Mouse (Mus musculus): ENCODE measurements around the gene Neu2. TPM values are rescaled to one million over a fixed set of nuclear protein-coding genes. Genes with fewer than 3 reads are reported as not detected.

The Neu2 gene
- total RNA-seq, 2 experiments from 2014 or later: 7.3 to 9.7 TPM

DNA sequence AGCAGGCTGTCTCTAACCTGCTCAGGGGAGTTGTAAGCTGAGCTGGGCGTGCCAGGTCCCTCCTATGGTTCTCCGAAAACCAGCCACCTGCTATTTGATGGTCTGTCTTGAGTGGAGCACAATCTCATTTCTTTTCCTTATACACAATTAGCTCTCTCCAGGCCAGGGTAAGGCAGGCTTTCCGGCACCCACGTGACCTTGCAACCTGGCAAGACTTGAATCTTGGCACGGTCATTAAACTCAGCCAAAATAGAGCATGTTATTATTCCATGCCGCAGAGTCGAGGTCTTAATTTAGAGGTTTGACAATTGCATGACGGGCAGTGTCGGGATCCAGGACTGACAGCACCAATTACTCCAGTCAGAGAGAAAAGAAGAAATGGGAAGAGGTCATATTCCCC lies 17.5 kb downstream of the Neu2 start:
- DNase-seq (ENCODE audit: low spot score in 2 of 2): no peak
- intact Hi-C loops (cut with DNase I): no loop called here

DNA sequence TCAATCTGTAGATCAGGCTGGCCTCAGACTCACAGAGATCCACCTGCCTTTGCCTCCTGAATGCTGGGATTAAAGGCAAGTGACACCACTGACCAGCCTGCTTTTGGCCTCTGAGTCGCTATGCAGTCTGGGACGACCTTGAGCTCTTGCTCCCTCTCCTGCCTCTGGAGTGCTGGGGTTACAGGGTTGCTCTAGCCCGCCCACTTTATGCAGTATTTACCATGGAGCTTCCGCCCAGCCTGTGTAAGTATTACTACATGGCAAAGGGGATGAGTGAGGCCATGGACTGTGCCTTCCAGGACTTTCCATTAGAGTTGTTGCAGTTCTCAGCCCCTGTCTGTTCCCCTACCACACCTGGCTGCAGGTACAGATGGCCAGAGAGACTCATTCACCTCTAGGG lies 22.7 kb downstream of the Neu2 start:
- intact Hi-C loops (cut with DNase I): no loop called here
- no peak for DNase-seq (ENCODE audit: low spot score in 2 of 2)

DNA sequence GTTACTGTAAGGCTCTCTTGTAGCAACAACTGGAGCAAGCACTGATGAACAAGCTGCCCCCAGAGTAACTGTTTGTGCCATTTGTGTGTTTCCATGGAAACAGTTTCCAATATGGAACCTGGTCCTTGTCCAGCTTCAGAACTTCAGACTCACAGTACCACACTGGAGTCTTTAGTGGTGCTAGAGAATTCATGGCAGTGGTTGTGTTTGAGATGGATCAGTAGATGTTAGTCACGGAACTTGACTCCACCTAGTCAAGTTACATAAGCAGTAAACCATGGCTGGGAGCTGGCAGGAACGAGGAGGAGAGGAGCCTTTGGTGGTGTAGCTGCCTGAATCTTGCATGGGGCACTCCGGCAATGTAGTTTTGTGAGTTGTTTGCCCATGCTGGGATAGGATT lies 24.4 kb downstream of the Neu2 start:
- intact Hi-C loops (cut with DNase I): no loop called here
- DNase-seq (ENCODE audit: low spot score in 2 of 2): peak in 1 of 2 experiments; percentile 49

DNA sequence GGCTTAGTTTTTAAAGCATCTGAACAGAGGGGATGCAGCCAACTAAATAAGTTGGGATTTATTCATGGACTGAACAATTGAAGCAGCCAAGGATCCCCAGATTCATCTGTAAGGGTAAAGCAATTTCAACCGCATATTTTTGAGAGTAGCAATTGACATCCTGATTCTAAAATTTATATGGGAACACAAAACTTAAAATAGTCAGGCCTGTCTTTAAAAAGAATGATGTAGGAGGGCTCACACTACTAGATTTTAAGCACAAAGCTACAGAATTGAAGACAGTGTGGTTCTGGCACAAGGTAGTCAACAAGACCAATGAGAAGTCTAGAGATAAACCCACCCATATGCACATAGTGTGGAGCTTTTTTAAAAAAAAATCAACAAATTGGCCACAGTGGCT lies 27.3 kb downstream of the Neu2 start:
- intact Hi-C loops (cut with DNase I): loop anchor here (2.0 to 5.0 kb wide), 2 partner anchors 55 to 148 kb away; no protein-coding TSS in a partner anchor

DNA sequence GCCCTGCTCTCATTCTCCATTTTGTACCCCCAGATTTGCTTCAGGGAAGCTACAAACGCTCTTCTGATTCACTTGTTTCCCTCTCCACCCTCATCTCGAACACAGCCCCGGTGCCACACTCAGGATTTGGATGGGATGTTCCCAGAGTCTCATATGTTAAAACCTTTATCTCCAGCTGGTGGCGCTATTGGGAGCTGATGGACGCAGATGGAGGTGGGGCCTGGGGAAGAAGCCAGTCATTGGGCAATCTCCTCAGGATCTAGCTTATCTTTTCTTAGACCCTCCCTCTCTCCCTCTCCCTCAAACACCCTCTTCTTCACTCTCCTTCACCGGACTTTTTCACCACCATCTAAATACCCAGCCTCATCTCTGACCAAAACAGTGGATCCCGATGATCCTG lies 31.9 kb downstream of the Neu2 start:
- peak; percentile 38 to 74 for DNase-seq (ENCODE audit: low spot score in 2 of 2)
- intact Hi-C loops (cut with DNase I): no loop called here

More for the DNA sequence above, 27.3 kb downstream of the Neu2 start:
- DNase-seq (ENCODE audit: low spot score in 2 of 2): peak in 1 of 2 experiments; percentile 68

DNA sequence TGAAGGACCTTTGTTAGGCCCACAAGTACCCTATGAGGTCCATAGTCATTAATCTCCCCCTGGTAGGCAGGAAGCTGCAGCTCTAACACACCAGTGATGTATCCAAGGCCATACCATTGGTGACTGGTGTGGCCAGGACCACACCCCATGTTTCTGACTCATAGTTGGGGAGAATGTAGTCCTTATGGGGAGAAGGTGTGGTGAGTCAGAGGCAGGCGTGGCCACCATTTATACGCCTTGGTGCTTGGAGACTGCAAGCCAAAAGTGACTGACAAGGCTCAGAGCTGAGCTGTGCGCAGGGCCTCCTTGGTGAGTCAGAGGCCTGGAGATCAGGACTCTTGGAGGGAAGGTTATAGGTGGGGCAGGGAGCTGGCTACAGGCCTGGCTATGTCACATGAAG lies 41.3 kb downstream of the Neu2 start:
- DNase-seq (ENCODE audit: low spot score in 2 of 2): no peak
- intact Hi-C loops (cut with DNase I): no loop called here

DNA sequence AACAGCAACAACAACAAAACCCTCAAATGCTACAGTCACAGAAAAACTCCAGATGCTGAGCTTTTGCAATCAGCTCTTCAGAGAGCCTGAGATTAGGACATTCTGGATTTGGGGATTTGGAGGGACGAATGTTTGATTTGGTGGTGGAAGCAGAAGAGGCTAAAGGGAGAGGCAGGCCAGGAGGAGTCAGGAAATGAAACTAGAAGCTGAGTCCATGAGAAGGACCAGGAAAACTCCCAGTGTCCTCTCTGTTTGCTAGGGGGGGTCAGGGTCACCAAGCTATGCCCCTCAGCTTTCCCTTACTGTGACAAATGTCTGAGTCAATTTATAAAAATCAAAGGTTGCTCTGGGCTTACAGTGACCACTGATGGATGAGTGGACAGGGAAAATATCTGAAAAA lies 43.9 kb downstream of the Neu2 start:
- intact Hi-C loops (cut with DNase I): no loop called here
- DNase-seq (ENCODE audit: low spot score in 2 of 2): no peak

DNA sequence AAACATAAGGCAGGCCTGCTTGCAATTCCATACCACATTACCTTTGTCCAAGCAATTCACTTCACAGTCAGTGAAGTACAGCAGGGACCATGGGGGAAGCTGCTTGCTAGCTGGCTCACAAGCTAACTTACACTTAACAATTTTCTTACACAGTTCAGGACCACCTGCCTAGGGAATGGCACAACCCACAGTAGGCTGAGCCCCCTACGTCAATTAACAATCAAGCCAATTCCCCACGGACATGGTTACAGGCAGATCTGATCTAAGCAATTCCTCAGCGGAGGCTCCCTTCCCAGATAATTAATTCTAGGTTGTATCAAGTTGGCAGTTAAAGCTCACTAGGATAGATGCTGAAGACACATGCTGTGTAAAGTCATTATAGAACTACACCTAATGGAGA lies 53.3 kb downstream of the Neu2 start:
- intact Hi-C loops (cut with DNase I): no loop called here
- DNase-seq (ENCODE audit: low spot score in 2 of 2): no peak

DNA sequence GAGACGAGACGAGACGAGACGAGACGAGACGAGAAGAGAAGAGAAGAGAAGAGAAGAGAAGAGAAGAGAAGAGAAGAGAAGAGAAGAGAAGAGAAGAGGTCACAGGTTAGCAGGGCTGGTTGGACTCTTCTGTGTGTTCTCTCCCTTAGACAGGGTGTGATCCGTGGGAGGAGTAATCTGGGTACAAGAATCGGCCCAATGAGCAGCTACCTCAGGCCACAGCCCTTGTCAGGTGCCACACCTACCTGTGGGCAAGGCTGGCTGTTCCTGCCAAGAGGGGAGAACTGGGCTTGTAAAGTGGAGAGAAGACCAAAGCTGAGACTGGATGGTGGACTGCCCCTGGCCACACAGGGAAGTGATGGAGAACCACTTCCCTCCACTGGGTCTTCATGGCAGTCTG lies 56.1 kb downstream of the Neu2 start:
- intact Hi-C loops (cut with DNase I): no loop called here
- DNase-seq (ENCODE audit: low spot score in 2 of 2): no peak

DNA sequence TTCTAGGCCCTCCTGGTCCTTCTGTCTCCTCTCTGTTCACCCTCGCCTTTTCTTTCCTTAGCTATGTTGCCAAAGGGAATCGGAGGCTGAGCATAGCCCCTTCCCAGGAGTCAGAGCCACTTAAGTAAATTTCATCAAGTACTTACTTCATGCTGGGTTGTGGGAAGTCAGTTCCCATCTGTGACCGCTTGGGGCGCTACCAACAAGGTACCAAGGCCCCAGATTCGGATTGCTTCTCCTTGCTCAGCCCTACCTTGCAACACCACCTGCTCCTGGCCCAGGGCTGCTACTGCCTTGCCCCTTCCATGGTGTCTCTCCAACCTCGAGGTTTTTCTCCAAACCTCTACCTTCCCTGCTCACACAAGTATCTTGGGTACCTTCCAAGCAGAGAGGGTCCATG lies 58.7 kb downstream of the Neu2 start:
- no peak for DNase-seq (ENCODE audit: low spot score in 2 of 2)
- intact Hi-C loops (cut with DNase I): no loop called here

DNA sequence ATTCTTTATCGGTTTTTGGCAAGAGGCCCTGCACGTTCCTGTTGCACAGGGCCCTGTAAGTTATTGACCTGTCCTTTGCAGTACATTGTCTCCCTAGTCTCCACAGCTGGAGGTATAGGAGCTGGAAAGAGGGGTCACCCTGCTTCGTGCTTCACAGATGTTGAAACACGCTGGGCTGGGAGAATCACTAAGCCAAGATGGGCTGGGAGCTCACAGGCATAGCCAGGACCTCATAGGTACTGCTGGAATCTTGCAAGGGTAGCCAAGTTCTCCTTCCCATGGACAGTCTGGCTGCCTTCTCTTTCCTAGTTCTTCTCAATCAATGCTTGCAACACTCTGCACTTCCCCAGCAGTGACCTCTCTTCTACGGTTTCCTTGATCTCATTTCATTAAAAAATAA lies 63.6 kb downstream of the Neu2 start:
- DNase-seq (ENCODE audit: low spot score in 2 of 2): no peak
- intact Hi-C loops (cut with DNase I): no loop called here

DNA sequence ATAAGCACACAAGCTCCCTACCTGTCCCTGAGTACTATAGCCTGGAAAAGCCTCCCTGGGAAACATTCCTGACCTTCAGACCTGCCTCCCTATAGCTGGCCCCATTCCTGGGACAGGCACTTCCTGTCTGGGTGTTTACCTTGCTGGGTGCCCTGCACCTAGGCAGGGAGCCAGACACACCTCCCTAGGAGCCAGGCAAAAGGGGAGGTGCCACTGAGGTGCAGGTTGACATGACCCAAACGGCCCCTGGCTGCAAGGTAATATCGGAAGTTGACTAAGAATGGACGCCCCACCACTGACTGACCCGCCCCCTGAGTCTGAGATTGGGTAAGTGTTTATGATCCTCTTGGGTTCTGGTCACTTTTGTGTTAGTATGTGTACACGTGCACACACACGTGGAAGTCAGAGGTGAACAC lies 64.1 kb downstream of the Neu2 start, which contains the start of gene Ngef:
TSS of gene Ngef (minus strand) at position 71 of the 416 bp plus-strand sequence.
- intact Hi-C loops (cut with DNase I): no loop called here

DNA sequence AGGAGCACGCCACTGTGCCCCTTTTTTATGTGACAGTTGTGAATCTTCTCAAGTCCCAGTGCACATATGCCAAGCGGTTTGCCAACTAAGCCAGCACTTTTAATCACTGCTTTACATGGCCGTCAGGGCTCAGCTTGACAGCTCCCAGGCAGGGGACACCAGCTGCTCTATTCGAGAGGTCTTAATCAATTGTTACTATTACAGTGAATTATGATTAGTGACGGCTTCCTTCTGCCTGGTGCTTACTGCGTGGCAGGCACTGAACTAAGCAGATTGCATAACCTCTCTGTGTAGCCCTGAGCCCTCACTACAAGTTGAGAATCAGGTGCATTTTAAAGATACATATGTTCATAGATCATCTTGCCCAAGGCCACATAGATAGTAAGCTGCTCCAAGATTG lies 64.7 kb downstream of the Neu2 start:
- intact Hi-C loops (cut with DNase I): no loop called here
- DNase-seq (ENCODE audit: low spot score in 2 of 2): no peak

More for the DNA sequence above, 64.1 kb downstream of the Neu2 start, which contains the start of gene Ngef:
- no peak for DNase-seq (ENCODE audit: low spot score in 2 of 2)

DNA sequence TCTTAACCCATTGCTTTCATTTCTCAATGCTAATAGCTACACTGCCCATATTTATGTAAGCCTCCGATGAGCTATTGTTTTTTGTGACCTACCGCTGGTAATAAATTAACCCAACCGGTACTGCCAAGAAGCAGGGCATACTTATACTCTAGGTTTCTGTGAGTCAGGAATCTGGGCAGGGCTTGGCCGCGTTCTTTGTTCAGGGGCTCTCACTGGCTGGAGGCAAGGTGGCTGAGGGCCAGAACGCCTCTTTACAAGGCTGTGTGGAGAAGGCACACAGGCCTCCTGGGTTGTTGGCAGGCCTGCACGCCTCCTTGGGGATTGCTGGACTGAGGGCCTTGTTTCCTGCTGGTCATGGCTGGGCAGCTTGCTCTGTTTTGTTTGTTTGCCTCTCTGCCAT lies 65.1 kb downstream of the Neu2 start:
- no peak for DNase-seq (ENCODE audit: low spot score in 2 of 2)
- intact Hi-C loops (cut with DNase I): no loop called here

DNA sequence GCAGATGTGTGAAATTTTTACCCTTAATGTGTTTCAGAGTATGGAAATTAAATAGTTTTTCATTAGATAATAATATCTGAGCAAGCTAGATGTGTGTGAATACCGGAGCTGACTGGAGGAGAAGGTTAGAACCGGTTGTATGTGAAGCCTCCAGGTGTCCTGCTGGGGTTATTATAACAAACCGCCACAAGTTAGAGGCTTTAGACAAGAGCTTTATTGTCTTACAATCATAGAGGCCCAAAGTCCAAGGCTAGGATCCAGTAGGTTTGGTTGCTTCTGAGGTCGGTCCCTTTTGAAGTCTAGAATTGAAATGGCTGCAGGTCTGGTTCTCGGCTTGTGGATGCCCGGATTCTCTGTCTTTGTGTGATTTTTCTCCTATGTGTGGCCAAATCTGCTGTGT lies 69.3 kb downstream of the Neu2 start:
- intact Hi-C loops (cut with DNase I): no loop called here

DNA sequence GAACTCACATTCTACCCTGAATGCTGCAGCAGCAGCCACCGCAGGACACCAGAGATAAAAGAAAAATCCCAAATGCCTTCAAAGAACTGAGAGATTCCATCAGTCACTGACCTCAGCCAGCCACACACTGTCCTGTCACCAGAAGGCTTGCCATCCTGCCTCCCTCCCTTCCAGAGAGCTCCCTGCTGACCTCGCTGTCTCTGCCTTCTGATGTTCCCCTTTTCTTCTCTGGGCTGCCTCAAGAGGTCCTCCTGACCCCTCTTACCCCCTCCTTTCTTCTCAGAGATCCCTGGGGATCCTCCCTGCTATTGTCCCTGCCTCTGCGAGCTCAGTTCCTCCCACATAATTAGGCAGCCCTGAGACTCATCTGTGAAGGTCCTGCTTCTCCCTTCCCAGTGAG lies 71.1 kb downstream of the Neu2 start:
- intact Hi-C loops (cut with DNase I): no loop called here
- DNase-seq (ENCODE audit: low spot score in 2 of 2): no peak

More for the DNA sequence above, 69.3 kb downstream of the Neu2 start:
- no peak for DNase-seq (ENCODE audit: low spot score in 2 of 2)

DNA sequence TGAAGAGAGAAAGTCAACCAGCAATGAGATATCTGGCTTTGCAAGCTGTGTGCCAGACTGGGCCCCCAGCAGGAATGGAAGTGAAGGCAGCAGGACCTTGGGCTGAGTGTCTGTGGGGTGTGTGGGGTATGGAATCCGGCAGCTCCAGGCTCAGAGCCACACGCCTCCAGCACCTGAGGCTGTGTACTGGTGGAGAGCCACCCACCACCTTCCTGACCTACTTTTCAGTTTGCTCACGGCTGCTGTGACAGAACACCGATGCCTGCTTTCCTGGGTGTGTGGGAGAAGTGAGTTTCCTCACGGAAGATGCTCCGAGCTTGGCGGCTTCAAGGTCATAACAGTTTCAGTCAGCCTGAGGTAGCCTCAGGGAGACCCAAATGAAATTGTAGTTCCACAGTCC lies 79.5 kb downstream of the Neu2 start:
- intact Hi-C loops (cut with DNase I): loop anchor here (2.0 kb wide), 1 partner anchor 16 kb away; no protein-coding TSS in a partner anchor
- DNase-seq (ENCODE audit: low spot score in 2 of 2): peak; percentile 45 to 93

DNA sequence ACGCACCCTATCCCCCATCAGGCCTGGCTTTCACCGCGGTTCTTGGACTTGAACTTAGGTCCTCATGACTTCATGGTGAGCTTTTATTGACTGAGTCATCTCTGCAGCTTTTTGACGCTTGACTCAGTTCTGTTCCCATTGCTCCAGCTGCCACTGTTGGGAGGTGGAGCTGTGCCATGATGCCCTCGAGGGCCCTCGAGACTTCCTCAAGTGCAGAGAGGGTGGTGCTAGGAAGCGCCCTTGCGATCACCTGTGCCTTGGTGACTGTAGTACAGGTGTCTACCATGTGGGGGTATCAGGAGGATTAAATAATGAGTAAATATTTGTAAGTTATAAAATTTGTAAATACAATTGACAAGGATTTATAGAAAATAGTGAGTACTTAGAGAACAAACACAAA lies 80.3 kb downstream of the Neu2 start:
- intact Hi-C loops (cut with DNase I): loop anchor here (2.0 to 5.0 kb wide), 2 partner anchors 15 to 53 kb away; no protein-coding TSS in a partner anchor
- no peak for DNase-seq (ENCODE audit: low spot score in 2 of 2)

DNA sequence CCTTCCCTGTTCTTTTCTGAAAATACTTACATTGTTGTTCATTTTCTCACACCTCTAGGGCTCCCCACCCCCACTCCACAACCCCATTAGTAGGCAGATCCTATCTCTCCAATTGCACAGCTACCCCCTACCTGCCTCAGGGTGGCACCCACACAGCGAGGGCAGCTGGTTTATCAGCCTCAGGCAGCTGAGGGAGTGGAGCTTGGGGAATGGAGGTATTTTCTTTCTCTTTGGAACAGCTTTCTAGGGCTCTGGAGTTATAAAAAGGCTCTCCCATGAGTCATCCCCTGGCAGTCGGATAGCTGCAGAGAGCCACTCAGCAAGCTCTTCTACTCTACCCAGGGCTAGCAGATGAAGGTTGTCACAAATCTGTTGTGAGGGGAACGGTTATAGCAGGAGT lies 84.6 kb downstream of the Neu2 start:
- intact Hi-C loops (cut with DNase I): loop anchor here (2.0 to 5.0 kb wide), 2 partner anchors 57 to 85 kb away; partner anchors contain the start of gene Neu2
- peak; percentile 31 to 91 for DNase-seq (ENCODE audit: low spot score in 2 of 2)

DNA sequence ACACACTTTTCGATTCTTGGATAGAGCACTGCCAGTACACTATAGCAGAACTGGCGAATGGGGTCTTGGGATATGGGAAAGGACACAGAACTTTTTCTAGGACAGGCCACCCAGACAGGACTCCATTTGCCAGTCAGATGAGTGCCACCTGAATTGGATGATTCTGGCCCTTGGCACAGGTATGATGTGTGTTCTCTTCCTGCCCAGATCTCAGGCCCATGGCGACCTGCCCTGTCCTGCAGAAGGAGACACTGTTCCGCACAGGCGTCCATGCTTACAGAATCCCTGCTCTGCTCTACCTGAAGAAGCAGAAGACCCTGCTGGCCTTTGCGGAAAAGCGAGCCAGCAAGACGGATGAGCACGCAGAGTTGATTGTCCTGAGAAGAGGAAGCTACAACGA lies 85.0 kb downstream of the Neu2 start:
- intact Hi-C loops (cut with DNase I): loop anchor here (2.0 to 5.0 kb wide), 2 partner anchors 57 to 86 kb away; partner anchors contain the start of gene Neu2
- no peak for DNase-seq (ENCODE audit: low spot score in 2 of 2)

DNA sequence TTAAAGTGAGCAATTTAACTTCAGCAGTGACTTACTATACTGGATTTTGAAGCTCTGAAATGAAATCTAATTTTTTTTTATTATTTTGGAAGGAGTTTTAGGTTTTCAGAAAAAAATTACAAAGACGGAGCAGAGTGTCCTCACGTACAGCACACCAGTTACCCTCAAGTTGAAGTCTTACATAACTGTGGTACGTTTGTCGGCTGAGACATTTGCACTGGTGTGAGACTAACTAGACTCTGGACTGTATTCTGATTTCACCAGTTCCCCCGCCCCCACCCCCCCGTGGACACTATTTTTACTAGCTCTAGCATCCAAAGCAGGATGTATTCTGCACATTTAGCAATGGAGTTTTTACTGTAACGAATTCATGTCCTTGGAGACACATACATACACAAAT lies 90.8 kb downstream of the Neu2 start:
- intact Hi-C loops (cut with DNase I): loop anchor here (5.0 kb wide), 1 partner anchor 122 kb away; no protein-coding TSS in a partner anchor
- no peak for DNase-seq (ENCODE audit: low spot score in 2 of 2)

DNA sequence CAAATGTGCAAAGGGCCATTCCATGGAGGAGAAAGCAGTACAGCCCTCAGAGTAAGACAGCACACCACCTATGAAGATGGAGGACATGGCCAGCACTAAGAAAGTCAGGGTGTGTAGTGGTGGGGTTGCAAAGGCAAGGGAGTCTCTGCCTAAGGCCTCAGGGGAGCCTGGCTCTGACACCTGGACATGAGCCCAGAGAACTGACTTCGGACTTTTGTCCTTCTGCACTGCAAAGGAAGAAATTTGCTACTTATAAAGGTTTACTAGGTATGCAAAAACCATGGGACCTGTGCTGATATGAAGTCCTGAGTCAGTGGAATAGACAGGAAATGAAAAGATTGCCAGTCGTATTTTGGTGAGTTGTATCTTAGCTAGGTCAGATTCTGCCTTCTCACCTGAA lies 92.1 kb downstream of the Neu2 start:
- intact Hi-C loops (cut with DNase I): loop anchor here (5.0 kb wide), 1 partner anchor 120 kb away; no protein-coding TSS in a partner anchor
- DNase-seq (ENCODE audit: low spot score in 2 of 2): no peak
